Mouse (Mus musculus) kidney, adult 2 months (tissue): ENCODE results near the gene Atxn7l2. TPM values are rescaled to one million over a fixed set of nuclear protein-coding genes. Genes with fewer than 3 reads are reported as not detected.

Experiments used
- DNase-seq: peaks from one replicate; pipeline ENCODE4 v3.0.0; 2021
- H3K27ac ChIP-seq: fragments of 200-500 bp; 2 replicates; pipeline ENCODE4 v1.5.1; 2012; ENCODE audit warnings: low read depth, low read length, control low read depth, inconsistent platforms; ENCODE audit not compliant: insufficient read depth
- H3K27me3 ChIP-seq: fragments of 200-500 bp; replicated peaks from 2 replicates; pipeline ENCODE4 v1.6.1; 2012; ENCODE audit warnings: mild to moderate bottlenecking, moderate library complexity, low read length, inconsistent platforms; ENCODE audit not compliant: control insufficient read depth, insufficient read depth
- H3K36me3 ChIP-seq: fragments of 200-500 bp; 2 replicates; pipeline ENCODE4 v1.6.1; 2012; ENCODE audit warnings: mild to moderate bottlenecking, moderate library complexity, low read length, inconsistent platforms; ENCODE audit not compliant: control insufficient read depth, insufficient read depth
- H3K4me1 ChIP-seq: fragments of 200-500 bp; 2 replicates; pipeline ENCODE4 v1.6.1; 2011; ENCODE audit warnings: low read length; ENCODE audit not compliant: control insufficient read depth, insufficient read depth
- H3K4me3 ChIP-seq: fragments of 200-500 bp; 2 replicates; pipeline ENCODE4 v1.5.1; 2011; ENCODE audit warnings: mild to moderate bottlenecking, low read depth, low read length, control low read depth; ENCODE audit not compliant: insufficient read depth
- CTCF ChIP-seq: fragments of 200-500 bp; conservative IDR thresholded peaks from 2 replicates; pipeline ENCODE4 v1.5.1; 2011; ENCODE audit warnings: low read depth, mild to moderate bottlenecking, control low read depth, low read length, moderate library complexity, mixed read lengths; ENCODE audit not compliant: insufficient read depth, insufficient read length
- POLR2A ChIP-seq: fragments of 200-500 bp; IDR thresholded peaks from one replicate; pipeline ENCODE4 v1.6.1; 2011; ENCODE audit warnings: low read depth, low read length, control low read depth
- WGBS: fragments of 180-500 bp; shearing (Covaris S2); methylation state at CpG from one replicate; pipeline ENCODE4 v1.1.7; 2018; 5-methylcytosine and 5-hydroxymethylcytosine counted together
- polyA plus RNA-seq: library from polyadenylated mRNA; depleted of rRNA; stranded (reverse); fragments of >200 nt; gene quantifications from 2 replicates; pipeline ENCODE4 v1.2.3, GENCODE M21; 2012

Gene Atxn7l2
- polyA plus RNA-seq, 1 experiment = 23.1 TPM

- H3K36me3 ChIP-seq = no peaks in the 10 kb centered on the region
- 62% methylated on average over 3 of the region's 3 CpGs for WGBS
- DNase-seq = no peak
- no peak overlapping the region for H3K27ac ChIP-seq
- TF ChIP-seq POLR2A (no peak), CTCF (no peak)
- no peaks in the 10 kb centered on the region for H3K4me1 ChIP-seq
- no peaks in the 10 kb centered on the region for H3K27me3 ChIP-seq
- H3K4me3 ChIP-seq = no peak overlapping the region
Observed at GRCm38 (mm10) chr3:108169199-108169598, 41.5 kb downstream of the Atxn7l2 start.

- no peak overlapping the region for H3K27ac ChIP-seq
- no peak for TF ChIP-seq POLR2A
- TF ChIP-seq CTCF = no peak
- 53% methylated on average over 14 of the region's 14 CpGs for WGBS
- no peaks in the 10 kb centered on the region for H3K27me3 ChIP-seq
- no peaks in the 10 kb centered on the region for H3K36me3 ChIP-seq
- no peak overlapping the region for H3K4me3 ChIP-seq
- H3K4me1 ChIP-seq = no peaks in the 10 kb centered on the region
- DNase-seq = no peak
Observed at GRCm38 (mm10) chr3:108167499-108167898, 43.2 kb downstream of the Atxn7l2 start.

GRCm38 (mm10) chr3:108166486-108167211 lies 44.1 kb downstream of the Atxn7l2 start:
- Histone ChIP-seq H3K27me3 (no peaks in the 10 kb centered on the region), H3K27ac (no peak overlapping the region), H3K4me1 (no peaks in the 10 kb centered on the region), H3K36me3 (no peaks in the 10 kb centered on the region), H3K4me3 (no peak overlapping the region)
- WGBS = 23% methylated on average over 9 of the region's 11 CpGs
- TF ChIP-seq POLR2A (no peak), CTCF (no peak; the same call in 1 of the 2 replicates)
- DNase-seq = peak; percentile 47

GRCm38 (mm10) chr3:108165532-108166315 lies 45.0 kb downstream of the Atxn7l2 start:
- DNase-seq = no peak
- 58% methylated on average over 10 of the region's 10 CpGs for WGBS
- Histone ChIP-seq H3K4me3 (no peak overlapping the region), H3K27me3 (no peaks in the 10 kb centered on the region), H3K27ac (no peak overlapping the region), H3K36me3 (no peaks in the 10 kb centered on the region), H3K4me1 (no peaks in the 10 kb centered on the region)
- TF ChIP-seq CTCF = no peak
- no peak for TF ChIP-seq POLR2A

GRCm38 (mm10) chr3:108164807-108165206 lies 45.9 kb downstream of the Atxn7l2 start:
- H3K27ac ChIP-seq = no peak overlapping the region
- H3K36me3 ChIP-seq = no peaks in the 10 kb centered on the region
- no peaks in the 10 kb centered on the region for H3K27me3 ChIP-seq
- TF ChIP-seq CTCF (peak; percentile 97), POLR2A (no peak)
- peak overlapping the region; percentile 31; the same call in 1 of the 2 replicates for H3K4me3 ChIP-seq
- H3K4me1 ChIP-seq = no peaks in the 10 kb centered on the region
- peak; percentile 83 for DNase-seq
- 6% methylated on average over 9 of the region's 9 CpGs for WGBS

GRCm38 (mm10) chr3:108164091-108164490 lies 46.6 kb downstream of the Atxn7l2 start:
- no peaks in the 10 kb centered on the region for H3K36me3 ChIP-seq
- no peak for DNase-seq
- H3K27me3 ChIP-seq = no peaks in the 10 kb centered on the region
- H3K27ac ChIP-seq = no peak overlapping the region
- no peak for TF ChIP-seq CTCF
- TF ChIP-seq POLR2A = no peak
- WGBS = 64% methylated on average over 5 of the region's 5 CpGs
- no peak overlapping the region for H3K4me3 ChIP-seq
- no peaks in the 10 kb centered on the region for H3K4me1 ChIP-seq
